Mouse (Mus musculus): ENCODE measurements around the gene Kcnh4.

- no peak for TF ChIP-seq CEBPB (IDR thresholded peaks at IDR 0.05; ENCODE audit: low read depth)
- TF ChIP-seq MAX (IDR thresholded peaks at IDR 0.05): no peak
- TF ChIP-seq CTCF (IDR thresholded peaks at IDR 0.05; ENCODE audit: control insufficient read depth, insufficient read depth, insufficient read length): no peak
- TF ChIP-seq MYOG (IDR thresholded peaks at IDR 0.05; ENCODE audit: control insufficient read depth, extremely low read depth, insufficient read length): no peak
Observed at GRCm38 (mm10) chr11:100749469-100749868, 10.3 kb downstream of the Kcnh4 start.

All from C2C12 (cell line).